Mouse (Mus musculus) CH12.LX (cell line): ENCODE results near the gene Dner. TPM values are rescaled to one million over a fixed set of nuclear protein-coding genes. Genes with fewer than 3 reads are reported as not detected.

Experiments
- DNase-seq: peaks from one replicate; pipeline ENCODE4 v3.0.0-alpha.2; 2013; ENCODE audit errors: extremely low read depth
- H3K27ac ChIP-seq: 2 replicates; pipeline ENCODE4 v1.5.1; 2012; ENCODE audit warnings: low read depth, mild to moderate bottlenecking, control low read depth, moderate library complexity; ENCODE audit not compliant: insufficient read depth
- H3K27me3 ChIP-seq: replicated peaks from 2 replicates; pipeline ENCODE3; 2012; ENCODE audit warnings: inconsistent platforms
- H3K36me3 ChIP-seq, 2 experiments: replicated peaks in 1 of 2; 2 replicates each; pipeline versions ENCODE3 to v1.6.1; 2012; ENCODE audit warnings: inconsistent platforms in 1 of 2, low read length in 1 of 2, mild to moderate bottlenecking in 1 of 2, mixed read lengths in 1 of 2, moderate library complexity in 1 of 2; ENCODE audit not compliant: control insufficient read depth in 1 of 2, insufficient read depth in 1 of 2
- H3K4me1 ChIP-seq, 2 experiments: 2 replicates each; pipeline ENCODE4 v1.6.1; 2012; ENCODE audit warnings: inconsistent platforms in 1 of 2, moderate library complexity in 1 of 2; ENCODE audit not compliant: insufficient read depth in 2 of 2, control insufficient read depth in 1 of 2
- H3K4me2 ChIP-seq: 2 replicates; pipeline ENCODE4 v1.6.1; 2012; ENCODE audit warnings: low read depth, mild to moderate bottlenecking, control low read depth; ENCODE audit not compliant: poor library complexity, insufficient read depth, severe bottlenecking
- H3K4me3 ChIP-seq, 3 experiments: fragments of 150-350 bp in 1 of 3; sonication (generic) in 1 of 3; replicated peaks in 1 of 3; 2 replicates each; pipeline versions ENCODE3 to v1.5.1; 2011 to 2012; ENCODE audit warnings: low read depth in 2 of 3, low read length in 2 of 3, mild to moderate bottlenecking in 2 of 3, moderate library complexity in 2 of 3, control low read depth in 1 of 3, improper control_type of control experiment in 1 of 3, inconsistent platforms in 1 of 3, mixed read lengths in 1 of 3; ENCODE audit not compliant: poor library complexity in 1 of 3
- H3K79me2 ChIP-seq: replicated peaks from 2 replicates; pipeline ENCODE4 v1.6.1; 2012; ENCODE audit warnings: mild to moderate bottlenecking, moderate library complexity; ENCODE audit not compliant: control insufficient read depth, poor library complexity, insufficient read depth, severe bottlenecking; ENCODE audit errors: extremely low read depth
- H3K9ac ChIP-seq: 2 replicates; pipeline ENCODE4 v1.6.1; 2012; ENCODE audit warnings: low read depth, mild to moderate bottlenecking, control low read depth, moderate library complexity; ENCODE audit not compliant: insufficient read depth
- H3K9me3 ChIP-seq: replicated peaks from 2 replicates; pipeline ENCODE3; 2012; ENCODE audit warnings: low read length, inconsistent platforms, mixed read lengths
- CHD1 ChIP-seq: IDR thresholded peaks from 2 replicates; pipeline ENCODE4 v1.6.1; 2012; ENCODE audit warnings: low read depth, low read length, improper control_type of control experiment, inconsistent platforms
- CHD2 ChIP-seq: IDR thresholded peaks from 2 replicates; pipeline ENCODE4 v1.6.1; 2011; ENCODE audit warnings: low read length, improper control_type of control experiment
- E2F4 ChIP-seq: IDR thresholded peaks from 2 replicates; pipeline ENCODE4 v1.6.1; 2011; ENCODE audit warnings: low read depth, low read length, improper control_type of control experiment; ENCODE audit not compliant: insufficient replicate concordance
- ETS1 ChIP-seq: conservative IDR thresholded peaks from 2 replicates; pipeline ENCODE4 v1.6.1; 2012; ENCODE audit warnings: low read depth, mild to moderate bottlenecking, inconsistent platforms, low read length, improper control_type of control experiment, moderate library complexity
- GABPA ChIP-seq: IDR thresholded peaks from 2 replicates; pipeline ENCODE4 v1.6.1; 2012; ENCODE audit warnings: low read depth, low read length, improper control_type of control experiment, inconsistent platforms; ENCODE audit not compliant: insufficient replicate concordance
- HCFC1 ChIP-seq: IDR thresholded peaks from 2 replicates; pipeline ENCODE4 v1.6.1; 2012; ENCODE audit warnings: low read depth, mild to moderate bottlenecking, inconsistent platforms, low read length, improper control_type of control experiment
- MAX ChIP-seq: IDR thresholded peaks from 2 replicates; pipeline ENCODE4 v1.6.1; 2011; ENCODE audit warnings: low read length, improper control_type of control experiment
- MAZ ChIP-seq: IDR thresholded peaks from 2 replicates; pipeline ENCODE4 v1.6.1; 2012; ENCODE audit warnings: low read depth, mild to moderate bottlenecking, inconsistent platforms, low read length, improper control_type of control experiment, moderate library complexity
- MEF2A ChIP-seq: IDR thresholded peaks from 2 replicates; pipeline ENCODE4 v1.6.1; 2014; ENCODE audit warnings: low read depth, mild to moderate bottlenecking, inconsistent platforms, low read length, improper control_type of control experiment, borderline replicate concordance
- MXI1 ChIP-seq: IDR thresholded peaks from 2 replicates; pipeline ENCODE4 v1.6.1; 2011; ENCODE audit warnings: mild to moderate bottlenecking, low read depth, low read length, improper control_type of control experiment
- NELFE ChIP-seq: IDR thresholded peaks from 2 replicates; pipeline ENCODE4 v1.6.1; 2011; ENCODE audit warnings: low read depth, low read length, improper control_type of control experiment
- NRF1 ChIP-seq: IDR thresholded peaks from 2 replicates; pipeline ENCODE4 v1.6.1; 2014; ENCODE audit warnings: low read depth, mild to moderate bottlenecking, inconsistent platforms, low read length, improper control_type of control experiment, moderate library complexity
- PAX5 ChIP-seq: IDR thresholded peaks from 2 replicates; pipeline ENCODE4 v1.6.1; 2012; ENCODE audit warnings: low read length, inconsistent platforms, mixed read lengths
- RAD21 ChIP-seq: IDR thresholded peaks from 2 replicates; pipeline ENCODE4 v1.6.1; 2011; ENCODE audit warnings: low read depth, mild to moderate bottlenecking, low read length, improper control_type of control experiment, moderate library complexity
- SIN3A ChIP-seq: IDR thresholded peaks from 2 replicates; pipeline ENCODE4 v1.6.1; 2012; ENCODE audit warnings: low read length, improper control_type of control experiment, inconsistent platforms
- SMC3 ChIP-seq: IDR thresholded peaks from 2 replicates; pipeline ENCODE4 v1.6.1; 2011; ENCODE audit warnings: low read depth, low read length, improper control_type of control experiment
- USF2 ChIP-seq: conservative IDR thresholded peaks from 2 replicates; pipeline ENCODE4 v1.6.1; 2011; ENCODE audit warnings: low read depth, low read length, improper control_type of control experiment
- ZC3H11A ChIP-seq: IDR thresholded peaks from 2 replicates; pipeline ENCODE4 v1.6.1; 2012; ENCODE audit warnings: low read depth, mild to moderate bottlenecking, inconsistent platforms, low read length, improper control_type of control experiment
- ZKSCAN1 ChIP-seq: IDR thresholded peaks from 2 replicates; pipeline ENCODE4 v1.6.1; 2012; ENCODE audit warnings: low read depth, inconsistent platforms, low read length, improper control_type of control experiment, borderline replicate concordance
- dilution Hi-C: fragments of 300-500 bp; cut with MboI; formaldehyde crosslinking; loops from 2 replicates; pipeline ENCODE4 v1.14.3; 2020; ENCODE audit warnings: low sequenced_read_pairs; ENCODE audit not compliant: extremely low pct_unique_long_range_greater_than_20kb, extremely low pct_ligation_motif_present
- in situ Hi-C: fragments of 300-500 bp; cut with MboI; formaldehyde crosslinking; loops from 3 replicates; pipeline ENCODE4 v1.14.3; 2019; ENCODE audit warnings: low sequenced_read_pairs, low pct_ligation_motif_present, low pct_unique_long_range_greater_than_20kb, mixed read lengths
- polyA plus RNA-seq: library from polyadenylated mRNA; unstranded; fragments of >175 nt; gene quantifications from 2 replicates; pipeline ENCODE4 v1.2.1, GENCODE M21; 2012; ENCODE audit warnings: low read depth; ENCODE audit not compliant: insufficient read length
- total RNA-seq, 2 experiments: library from RNA; depleted of rRNA; stranded (reverse); fragments of 300-350 nt in 1 of 2; fragments of >200 nt in 1 of 2; gene quantifications; 2 replicates each; pipeline ENCODE4 v1.2.3; 2012 to 2014

Dner gene
- total and polyA plus RNA-seq, 3 experiments = not detected

GRCm38 (mm10) chr1:84426679-84427078, 269.3 kb downstream of the Dner start:
- Histone ChIP-seq H3K36me3 (no peaks in the 10 kb centered on the region), H3K27me3 (no peaks in the 10 kb centered on the region), H3K9ac (no peak overlapping the region), H3K4me2 (no peak overlapping the region), H3K4me3 (no peak overlapping the region), H3K27ac (no peak overlapping the region), H3K9me3 (no peaks in the 10 kb centered on the region), H3K4me1 (no peaks in the 10 kb centered on the region), H3K79me2 (no peaks in the 10 kb centered on the region)
- TF ChIP-seq ZC3H11A (no peak), RAD21 (no peak), GABPA (no peak), NRF1 (no peak), ZKSCAN1 (no peak), CHD1 (no peak), MEF2A (no peak), SIN3A (no peak), ETS1 (no peak), USF2 (no peak), MAX (no peak)
- dilution Hi-C loops = no loop called here
- no peak for DNase-seq
- in situ Hi-C loops = no loop called here

- no peaks in the 10 kb centered on the region for H3K36me3 ChIP-seq
- dilution Hi-C loops = no loop called here
- no peak for DNase-seq
- H3K79me2 ChIP-seq = no peaks in the 10 kb centered on the region
- no peak for TF ChIP-seq E2F4
- TF ChIP-seq CHD2 = no peak
- no peak for TF ChIP-seq RAD21
- no peak for TF ChIP-seq PAX5
- TF ChIP-seq MAZ = no peak
- no peak for TF ChIP-seq NRF1
- TF ChIP-seq ZKSCAN1 = no peak
- no peak for TF ChIP-seq USF2
- no peak for TF ChIP-seq NELFE
- TF ChIP-seq SMC3 = no peak
- TF ChIP-seq MXI1 = no peak
- no peak for TF ChIP-seq HCFC1
- no peak overlapping the region for H3K9ac ChIP-seq
- in situ Hi-C loops = no loop called here
- no peaks in the 10 kb centered on the region for H3K27me3 ChIP-seq
- H3K9me3 ChIP-seq = no peaks in the 10 kb centered on the region
- no peak overlapping the region for H3K4me2 ChIP-seq
- H3K27ac ChIP-seq = no peak overlapping the region
- no peaks in the 10 kb centered on the region for H3K4me1 ChIP-seq
- H3K4me3 ChIP-seq = no peak overlapping the region
Measured at GRCm38 (mm10) chr1:84422881-84423280, 273.1 kb downstream of the Dner start.
